Mouse (Mus musculus) embryonic facial prominence, embryonic 10.5 days (tissue): ENCODE measurements around the gene Psme1. TPM values are rescaled to one million over a fixed set of nuclear protein-coding genes. Genes with fewer than 3 reads are reported as not detected.

Experiments
- DNase-seq: peaks from one replicate; pipeline ENCODE4 v3.0.0-alpha.2; 2017; ENCODE audit warnings: low spot score
- H3K27ac ChIP-seq: fragments of 300-500 bp; sonication (generic); replicated peaks from 2 replicates; pipeline ENCODE4 v1.5.1; 2016; ENCODE audit warnings: mild to moderate bottlenecking
- H3K27me3 ChIP-seq: fragments of 300-500 bp; sonication (generic); replicated peaks from 2 replicates; pipeline ENCODE4 v1.6.1; 2016; ENCODE audit warnings: low read depth, mild to moderate bottlenecking; ENCODE audit not compliant: poor library complexity, severe bottlenecking
- H3K36me3 ChIP-seq: fragments of 300-500 bp; sonication (generic); replicated peaks from 2 replicates; pipeline ENCODE4 v1.6.1; 2016; ENCODE audit warnings: mild to moderate bottlenecking, moderate library complexity
- H3K4me1 ChIP-seq: fragments of 300-500 bp; sonication (generic); 2 replicates; pipeline ENCODE4 v1.6.1; 2016
- H3K4me3 ChIP-seq: fragments of 300-500 bp; sonication (generic); 2 replicates; pipeline ENCODE4 v1.5.1; 2016; ENCODE audit warnings: mild to moderate bottlenecking, moderate library complexity
- H3K9me3 ChIP-seq: fragments of 300-500 bp; sonication (generic); 2 replicates; pipeline ENCODE4 v1.6.1; 2016; ENCODE audit warnings: mild to moderate bottlenecking
- WGBS: fragments of 180-500 bp; shearing (Covaris S2); methylation state at CpG from one replicate; pipeline ENCODE4 v1.1.7; 2016; 5-methylcytosine and 5-hydroxymethylcytosine counted together
- polyA plus RNA-seq: library from polyadenylated mRNA; unstranded; fragments of >200 nt; fragmentation: Nextera tagmentation; extraction: Ambion mirVana; gene quantifications from 2 replicates; pipeline ENCODE4 v1.2.1, GENCODE M21; 2016

Gene Psme1
- 105 and 108 TPM in 2 replicates for polyA plus RNA-seq

DNA sequence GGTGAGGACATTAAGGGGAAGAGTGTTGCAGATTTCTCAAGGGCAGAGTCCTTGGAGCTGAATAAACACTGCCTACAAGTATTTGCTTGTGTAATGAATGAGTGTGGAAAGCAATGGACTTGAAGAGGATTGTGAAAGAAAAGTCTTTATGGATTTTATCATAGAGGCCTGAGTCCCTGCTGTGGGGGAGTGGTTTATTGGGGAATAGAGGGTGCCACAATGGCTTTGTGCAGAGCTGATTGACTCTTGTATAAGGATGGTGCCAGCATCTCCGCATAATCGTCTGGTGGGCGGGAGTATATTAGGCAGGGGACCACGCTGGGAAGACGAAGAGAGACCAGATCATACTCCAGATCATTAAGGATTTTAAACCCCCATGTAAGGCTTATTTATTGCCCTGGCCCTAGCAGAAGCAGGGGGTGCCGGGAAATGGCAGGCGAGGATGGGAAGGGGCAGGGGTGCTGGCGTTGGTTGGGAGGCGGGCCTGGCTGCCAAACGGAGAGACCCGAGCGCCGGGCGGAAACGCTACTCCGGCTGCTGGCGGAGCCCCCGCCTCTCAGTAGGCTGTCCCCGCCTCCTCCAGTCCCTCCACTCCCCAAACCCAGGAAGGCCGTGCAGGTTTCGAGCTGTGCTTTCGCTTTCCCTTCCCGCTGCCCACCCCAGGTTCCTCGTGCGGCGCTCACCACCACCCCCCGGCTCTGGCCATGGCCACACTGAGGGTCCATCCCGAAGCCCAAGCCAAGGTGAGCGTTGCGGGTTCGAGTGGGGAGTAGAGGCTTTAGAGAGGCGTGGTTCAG lies at the start of gene Psme1:
Gene Psme1 (plus strand): TSS at position 253 of the 797 bp plus-strand sequence.
- Histone ChIP-seq H3K4me1 (peaks cover 29% of the 10 kb centered on the region), H3K27ac (peak within 1 kb of the TSS; percentile 90), H3K9me3 (no peaks in the 10 kb centered on the region), H3K4me3 (peak within 1 kb of the TSS; percentile 70), H3K27me3 (no peaks in the 10 kb centered on the region), H3K36me3 (peaks cover 24% of the 10 kb centered on the region)
- DNase-seq: peak; percentile 89
- 1% methylated on average over 32 of the region's 32 CpGs for WGBS

DNA sequence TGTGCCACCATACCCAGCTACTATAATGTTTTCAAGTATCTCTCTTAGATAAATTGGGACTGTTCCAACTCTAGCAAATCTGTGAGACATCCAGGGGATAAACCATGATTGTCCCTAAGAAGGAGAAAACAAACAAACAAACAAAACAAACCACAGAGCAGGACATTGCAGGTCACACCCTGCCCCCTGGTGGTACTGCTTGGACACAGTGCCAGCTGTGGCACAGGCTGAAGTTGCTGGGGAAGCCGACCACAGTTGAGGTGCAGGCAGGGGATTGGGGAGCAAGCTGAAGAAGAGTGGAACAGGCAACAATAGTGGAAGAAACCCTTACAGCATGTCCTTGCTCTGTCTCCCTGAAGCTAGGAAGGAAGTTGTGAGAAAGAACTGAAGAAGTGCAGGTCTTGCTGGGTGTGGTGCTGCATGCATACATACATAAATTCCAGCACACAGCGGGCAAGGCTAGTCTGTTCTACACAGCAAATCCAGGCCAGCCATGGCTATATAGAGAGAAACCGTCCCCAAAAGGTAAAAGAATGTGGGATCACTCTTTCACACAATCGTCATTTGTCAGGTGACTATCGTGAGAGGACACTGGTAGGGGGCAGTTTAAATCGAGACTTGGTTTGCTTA lies 41.7 kb upstream of the Psme1 start:
- H3K27ac ChIP-seq: no peak overlapping the region
- 54% methylated on average over 6 of the region's 6 CpGs for WGBS
- no peak overlapping the region for H3K4me3 ChIP-seq
- H3K36me3 ChIP-seq: no peaks in the 10 kb centered on the region
- H3K27me3 ChIP-seq: 0 out of 2 replicates have a peak, but pooled peaks cover 6% of the 10 kb centered on the region
- H3K9me3 ChIP-seq: no peaks in the 10 kb centered on the region
- peak; percentile 43 for DNase-seq
- H3K4me1 ChIP-seq: peaks cover 18% of the 10 kb centered on the region

DNA sequence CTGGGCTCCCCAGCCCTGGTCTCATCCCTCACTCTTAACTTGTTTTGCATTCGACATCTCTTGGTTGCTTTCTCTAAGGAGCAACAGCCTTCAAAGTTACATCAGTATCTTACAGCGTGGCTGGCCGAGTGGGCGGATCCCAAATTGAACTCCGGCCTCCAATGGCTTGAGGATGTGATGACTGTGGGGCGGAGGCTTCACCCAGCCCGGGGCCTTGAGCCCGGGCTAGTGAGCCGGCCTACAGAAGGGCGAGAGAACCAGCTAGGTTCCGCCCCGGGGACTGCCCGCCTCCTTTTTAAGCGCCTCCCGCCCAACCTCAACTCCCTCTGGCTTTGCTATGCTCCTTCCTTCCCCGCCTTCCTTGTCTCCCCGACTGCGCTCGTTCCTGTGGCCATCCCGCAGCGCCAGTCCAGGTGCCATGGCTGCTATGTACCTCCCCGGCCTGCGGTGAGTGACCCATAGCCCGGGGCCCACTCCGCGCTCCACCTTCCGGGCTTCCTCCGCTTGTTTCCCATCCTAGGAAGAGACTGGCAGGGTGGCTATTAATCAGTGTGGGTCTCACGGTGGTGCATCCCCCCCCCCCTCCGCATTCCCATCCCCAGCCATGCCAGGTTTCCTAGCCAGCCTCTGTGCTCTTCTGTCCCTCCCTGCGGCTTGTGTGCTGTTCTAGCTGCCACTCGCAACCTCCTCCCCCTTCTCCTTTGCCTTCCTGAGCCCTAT lies 37.7 kb upstream of the Psme1 start, which contains the start of gene Pck2:
Gene Pck2 (plus strand): TSS at position 200 of the 720 bp plus-strand sequence.
- WGBS: under 1% methylated on average over 32 of the region's 32 CpGs
- Histone ChIP-seq H3K9me3 (no peaks in the 10 kb centered on the region), H3K27ac (peak within 1 kb of the TSS; percentile 88), H3K27me3 (0 out of 2 replicates have a peak, but pooled peaks cover 6% of the 10 kb centered on the region), H3K4me1 (peaks cover 21% of the 10 kb centered on the region), H3K4me3 (peak within 1 kb of the TSS; percentile 75), H3K36me3 (peaks cover 28% of the 10 kb centered on the region)
- peak; percentile 90 for DNase-seq

DNA sequence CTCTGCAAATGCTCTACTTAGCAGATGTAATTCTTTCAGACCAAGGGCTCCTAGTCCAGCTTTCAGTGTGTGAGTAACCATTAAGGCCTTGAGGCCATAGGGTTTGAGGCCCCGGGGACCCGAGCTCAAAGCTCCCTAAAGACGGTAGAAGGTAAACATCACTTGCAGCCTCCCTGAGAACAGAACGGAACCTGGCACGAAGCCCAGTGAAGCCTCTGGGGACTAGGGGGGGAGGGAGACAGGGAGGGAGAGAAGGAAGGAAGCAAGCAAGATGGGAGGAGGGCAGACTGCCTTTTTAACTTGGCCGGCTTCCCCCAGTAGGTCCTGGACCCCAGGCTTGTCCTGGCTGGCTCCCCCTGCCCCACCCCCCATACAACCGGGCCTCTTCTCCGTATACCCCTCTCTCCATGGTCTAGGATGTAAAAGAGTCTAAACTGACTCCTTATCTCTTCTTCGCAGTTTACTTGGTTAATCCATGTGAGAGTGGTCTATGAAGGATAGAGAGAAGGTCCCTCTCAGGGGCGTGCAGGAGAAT lies 37.1 kb upstream of the Psme1 start:
- Histone ChIP-seq H3K4me3 (peak overlapping the region; percentile 75), H3K9me3 (no peaks in the 10 kb centered on the region), H3K36me3 (peaks cover 33% of the 10 kb centered on the region), H3K4me1 (peaks cover 21% of the 10 kb centered on the region), H3K27me3 (0 out of 2 replicates have a peak, but pooled peaks cover 6% of the 10 kb centered on the region), H3K27ac (peak overlapping the region; percentile 88)
- DNase-seq: peak; percentile 66
- 6% methylated on average over 10 of the region's 10 CpGs for WGBS

DNA sequence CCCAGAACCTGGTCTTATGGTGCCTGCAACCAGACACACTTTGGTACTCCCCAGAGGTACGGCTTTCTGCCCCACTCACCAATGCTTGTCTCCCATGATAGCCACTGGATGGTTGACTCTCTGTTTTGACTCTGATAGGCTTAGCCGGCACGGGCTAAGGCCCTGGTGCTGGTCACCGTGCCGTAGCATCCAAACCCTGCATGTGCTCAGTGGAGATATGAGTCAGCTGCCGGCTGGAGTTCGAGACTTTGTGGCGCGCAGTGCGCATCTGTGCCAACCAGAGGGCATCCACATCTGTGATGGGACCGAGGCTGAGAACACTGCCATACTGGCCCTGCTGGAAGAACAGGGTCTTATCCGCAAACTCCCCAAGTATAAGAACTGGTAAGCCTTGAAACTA lies 35.7 kb upstream of the Psme1 start:
- no peak overlapping the region for H3K27ac ChIP-seq
- WGBS: 96% methylated on average over 12 of the region's 12 CpGs
- H3K9me3 ChIP-seq: no peaks in the 10 kb centered on the region
- H3K36me3 ChIP-seq: peaks cover 46% of the 10 kb centered on the region
- peaks cover 21% of the 10 kb centered on the region for H3K4me1 ChIP-seq
- H3K27me3 ChIP-seq: 0 out of 2 replicates have a peak, but pooled peaks cover 6% of the 10 kb centered on the region
- no peak overlapping the region for H3K4me3 ChIP-seq
- DNase-seq: no peak

DNA sequence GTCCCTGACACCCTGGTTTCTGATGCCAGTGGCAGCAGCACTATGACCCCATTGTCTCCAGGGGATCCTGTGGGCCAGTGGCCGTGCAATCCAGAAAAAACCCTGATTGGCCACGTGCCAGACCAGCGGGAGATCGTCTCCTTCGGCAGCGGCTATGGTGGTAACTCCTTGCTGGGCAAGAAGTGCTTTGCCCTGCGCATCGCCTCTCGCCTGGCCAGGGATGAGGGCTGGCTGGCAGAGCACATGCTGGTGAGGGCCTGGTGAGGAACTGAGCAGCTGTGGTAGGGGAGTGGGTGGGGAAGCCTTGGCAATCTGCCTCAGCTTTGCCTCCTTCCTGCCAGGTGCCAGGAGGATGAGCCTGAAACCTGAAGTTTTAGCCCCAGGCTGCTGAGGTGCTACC lies 33.6 kb upstream of the Psme1 start:
- DNase-seq: no peak
- WGBS: 94% methylated on average over 9 of the region's 9 CpGs
- peaks cover 21% of the 10 kb centered on the region for H3K4me1 ChIP-seq
- H3K4me3 ChIP-seq: no peak overlapping the region
- peaks cover 66% of the 10 kb centered on the region for H3K36me3 ChIP-seq
- no peaks in the 10 kb centered on the region for H3K27me3 ChIP-seq
- H3K9me3 ChIP-seq: no peaks in the 10 kb centered on the region
- no peak overlapping the region for H3K27ac ChIP-seq

DNA sequence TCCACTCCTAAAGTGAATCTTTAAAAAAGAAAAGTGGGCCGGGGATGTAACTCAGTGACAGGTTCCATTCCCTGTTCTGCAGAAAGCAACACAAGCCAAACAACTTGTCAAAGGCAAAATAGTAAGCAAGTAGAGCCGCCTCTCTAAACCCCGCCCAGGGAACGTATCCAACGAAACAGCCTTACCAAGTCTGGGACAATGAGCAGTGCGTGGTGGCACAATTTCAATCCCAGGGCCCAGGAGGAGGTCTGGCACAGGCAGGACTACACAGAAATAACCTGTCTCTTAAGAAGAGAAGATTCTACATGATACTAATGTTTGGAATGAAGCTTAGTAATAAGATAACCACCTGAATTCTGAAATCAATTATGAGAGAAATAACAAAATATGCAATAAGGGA lies 27.7 kb upstream of the Psme1 start:
- no peaks in the 10 kb centered on the region for H3K4me1 ChIP-seq
- H3K36me3 ChIP-seq: peaks cover 41% of the 10 kb centered on the region
- WGBS: 88% methylated on average over 6 of the region's 6 CpGs
- H3K27ac ChIP-seq: no peak overlapping the region
- DNase-seq: no peak
- H3K4me3 ChIP-seq: no peak overlapping the region
- H3K9me3 ChIP-seq: no peaks in the 10 kb centered on the region
- H3K27me3 ChIP-seq: no peaks in the 10 kb centered on the region

DNA sequence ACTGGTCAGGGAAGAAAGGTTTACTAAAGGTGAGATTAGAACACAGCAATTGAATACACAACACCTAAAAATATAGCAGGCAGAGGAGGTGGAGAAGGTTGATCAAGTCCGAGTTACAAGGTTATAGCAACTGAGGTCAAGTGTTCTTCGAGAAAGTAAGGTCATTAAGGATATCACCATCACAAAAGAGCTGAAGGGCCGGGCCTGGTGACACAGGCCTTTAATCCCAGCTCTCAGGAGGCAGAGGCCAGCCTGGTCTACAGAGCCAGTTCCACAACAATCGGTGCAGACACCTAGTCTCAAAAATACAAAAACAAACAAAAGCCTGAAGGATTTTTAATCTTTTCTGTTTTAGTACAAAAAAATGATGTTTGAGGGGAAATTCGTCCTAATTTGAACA lies 26.6 kb upstream of the Psme1 start:
- Histone ChIP-seq H3K36me3 (peaks cover 31% of the 10 kb centered on the region), H3K27ac (no peak overlapping the region), H3K9me3 (no peaks in the 10 kb centered on the region), H3K27me3 (no peaks in the 10 kb centered on the region), H3K4me1 (no peaks in the 10 kb centered on the region), H3K4me3 (no peak overlapping the region)
- WGBS: 74% methylated on average over 5 of the region's 5 CpGs
- no peak for DNase-seq

DNA sequence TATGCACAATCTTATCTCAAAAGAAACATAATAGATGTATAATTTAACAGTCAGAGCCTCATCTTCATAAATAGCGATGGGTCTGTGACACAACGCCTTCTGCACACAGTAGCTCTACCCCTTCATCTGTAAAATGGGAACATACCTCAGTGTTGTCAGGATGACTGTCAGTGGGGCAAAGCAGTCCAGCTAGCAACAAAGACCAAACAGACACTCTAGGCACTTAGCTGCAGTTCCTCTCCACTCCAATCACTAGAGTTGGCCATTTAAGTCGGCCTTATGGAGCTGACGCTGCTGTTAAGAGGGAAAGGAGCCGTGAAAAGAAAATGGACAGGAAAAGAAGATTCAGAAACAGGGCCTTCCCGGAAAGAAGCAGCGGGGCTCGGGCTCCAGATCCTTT lies 26.1 kb upstream of the Psme1 start:
- Histone ChIP-seq H3K9me3 (no peaks in the 10 kb centered on the region), H3K4me1 (peaks cover under 1% of the 10 kb centered on the region; the same call in 1 of the 2 replicates), H3K4me3 (no peak overlapping the region), H3K27ac (no peak overlapping the region), H3K36me3 (peaks cover 28% of the 10 kb centered on the region), H3K27me3 (no peaks in the 10 kb centered on the region)
- 91% methylated on average over 8 of the region's 8 CpGs for WGBS
- no peak for DNase-seq

DNA sequence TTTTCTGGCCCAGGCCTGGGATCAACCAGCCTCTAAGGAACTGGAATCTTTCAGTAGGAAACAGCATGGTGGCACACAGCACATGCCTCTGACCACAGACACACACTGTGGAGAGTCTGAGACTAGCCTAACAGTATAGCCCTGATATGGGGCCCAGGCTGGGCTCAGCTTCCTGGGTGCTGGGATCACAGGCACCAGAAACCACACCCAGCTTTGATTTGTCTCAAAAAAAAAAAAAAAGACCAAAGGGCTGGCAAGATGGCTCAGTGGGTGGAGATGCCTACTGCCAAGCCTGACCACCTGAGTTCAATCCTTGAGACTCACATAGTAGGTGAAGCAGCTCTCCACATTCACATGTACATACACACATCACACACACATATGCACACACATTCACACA lies 23.3 kb upstream of the Psme1 start:
- Histone ChIP-seq H3K27me3 (no peaks in the 10 kb centered on the region), H3K4me3 (no peak overlapping the region), H3K4me1 (peaks cover 10% of the 10 kb centered on the region), H3K36me3 (no peaks in the 10 kb centered on the region; the same call in 1 of the 2 replicates), H3K9me3 (no peaks in the 10 kb centered on the region), H3K27ac (no peak overlapping the region)
- DNase-seq: no peak

DNA sequence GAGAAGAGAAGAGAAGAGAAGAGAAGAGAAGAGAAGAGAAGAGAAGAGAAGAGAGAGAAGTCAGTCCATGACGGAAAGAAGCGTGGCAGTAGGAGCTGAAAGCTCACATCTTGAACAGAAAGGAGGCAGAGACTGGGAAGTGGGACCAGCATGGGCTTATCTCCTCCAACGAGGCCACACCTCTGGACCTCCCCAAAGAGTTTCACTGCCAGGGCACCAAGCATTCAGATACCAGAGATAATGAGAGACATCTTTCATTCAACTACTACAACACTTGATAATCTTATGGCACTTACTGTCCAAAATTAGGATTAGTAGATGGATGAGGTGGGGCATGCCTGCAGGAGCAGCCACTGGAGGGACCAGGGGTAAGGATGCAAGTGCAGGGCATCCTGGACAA lies 22.1 kb upstream of the Psme1 start:
- WGBS: 81% methylated on average over 3 of the region's 3 CpGs
- Histone ChIP-seq H3K27ac (no peak overlapping the region), H3K9me3 (no peaks in the 10 kb centered on the region), H3K4me1 (peaks cover 10% of the 10 kb centered on the region), H3K4me3 (no peak overlapping the region), H3K36me3 (no peaks in the 10 kb centered on the region), H3K27me3 (no peaks in the 10 kb centered on the region)
- no peak for DNase-seq

DNA sequence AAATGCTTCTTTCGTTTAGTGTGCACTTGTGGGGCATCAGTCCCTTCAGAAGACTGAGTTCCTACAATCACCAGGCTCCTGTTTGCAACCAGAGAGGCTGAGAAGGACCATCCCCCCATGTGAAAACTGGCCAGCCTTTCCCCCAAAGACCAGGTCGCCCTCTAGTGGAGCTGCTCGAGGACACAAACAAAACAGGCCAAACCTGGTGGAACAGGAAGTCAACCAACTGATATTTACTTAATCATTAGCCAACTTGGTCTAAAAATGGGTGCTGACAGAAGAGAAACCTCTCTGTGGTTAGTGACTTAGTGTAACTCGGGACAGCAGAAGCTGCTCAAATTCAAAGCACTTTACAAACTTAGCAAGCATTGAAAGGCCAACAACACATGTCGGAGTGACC lies 20.9 kb upstream of the Psme1 start:
- Histone ChIP-seq H3K4me1 (peaks cover 21% of the 10 kb centered on the region), H3K9me3 (no peaks in the 10 kb centered on the region), H3K36me3 (no peaks in the 10 kb centered on the region), H3K4me3 (no peak overlapping the region), H3K27me3 (no peaks in the 10 kb centered on the region), H3K27ac (no peak overlapping the region)
- peak; percentile 77 for DNase-seq
- WGBS: 29% methylated on average over 5 of the region's 5 CpGs
